Mouse (Mus musculus) 3134 (cell line): ENCODE results near the gene Ttll9.

Experiments
- DNase-seq: peaks from one replicate; pipeline ENCODE4 v3.0.0-alpha.2; 2011; ENCODE audit warnings: low spot score; ENCODE audit not compliant: insufficient read length; ENCODE audit errors: extremely low read depth

The Ttll9 gene

DNA sequence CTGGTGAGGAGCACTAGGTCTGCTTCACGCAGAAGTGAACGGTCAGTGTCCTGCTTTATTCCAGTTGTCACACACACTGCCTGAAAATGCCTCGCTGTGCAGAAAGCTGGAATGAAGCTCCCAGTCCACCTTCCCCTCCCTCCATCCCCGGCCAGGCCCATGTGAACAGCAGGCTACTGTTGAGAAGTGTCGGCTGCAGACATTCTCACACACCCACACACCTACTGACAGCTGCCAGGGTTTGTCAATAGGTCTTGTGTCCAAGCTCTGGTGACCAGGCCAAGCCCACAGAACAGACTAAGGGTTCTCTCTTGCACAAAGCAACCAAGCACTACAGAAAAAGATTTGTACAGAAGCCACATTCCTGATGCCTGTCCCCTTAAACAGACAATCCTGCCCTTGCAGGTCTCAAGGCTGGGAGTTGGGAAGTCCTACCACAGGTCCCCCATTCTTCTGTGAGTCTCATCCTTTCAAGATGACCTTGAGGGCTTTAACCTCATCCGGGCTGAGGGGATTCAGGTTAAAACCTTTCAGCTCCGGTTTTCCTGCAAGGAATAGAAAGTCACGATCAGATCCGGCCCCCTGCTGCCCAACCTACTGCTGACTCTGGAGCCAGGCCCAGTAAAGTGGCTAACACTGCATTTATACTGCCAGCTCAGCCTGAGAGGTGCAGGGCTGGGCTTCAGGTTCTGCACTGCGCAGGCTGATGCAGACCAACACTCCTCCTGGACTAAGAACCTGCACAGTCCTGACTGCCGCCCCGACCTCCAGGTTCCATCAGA, 47.1 kb downstream of the Ttll9 start:
- DNase-seq: no peak

DNA sequence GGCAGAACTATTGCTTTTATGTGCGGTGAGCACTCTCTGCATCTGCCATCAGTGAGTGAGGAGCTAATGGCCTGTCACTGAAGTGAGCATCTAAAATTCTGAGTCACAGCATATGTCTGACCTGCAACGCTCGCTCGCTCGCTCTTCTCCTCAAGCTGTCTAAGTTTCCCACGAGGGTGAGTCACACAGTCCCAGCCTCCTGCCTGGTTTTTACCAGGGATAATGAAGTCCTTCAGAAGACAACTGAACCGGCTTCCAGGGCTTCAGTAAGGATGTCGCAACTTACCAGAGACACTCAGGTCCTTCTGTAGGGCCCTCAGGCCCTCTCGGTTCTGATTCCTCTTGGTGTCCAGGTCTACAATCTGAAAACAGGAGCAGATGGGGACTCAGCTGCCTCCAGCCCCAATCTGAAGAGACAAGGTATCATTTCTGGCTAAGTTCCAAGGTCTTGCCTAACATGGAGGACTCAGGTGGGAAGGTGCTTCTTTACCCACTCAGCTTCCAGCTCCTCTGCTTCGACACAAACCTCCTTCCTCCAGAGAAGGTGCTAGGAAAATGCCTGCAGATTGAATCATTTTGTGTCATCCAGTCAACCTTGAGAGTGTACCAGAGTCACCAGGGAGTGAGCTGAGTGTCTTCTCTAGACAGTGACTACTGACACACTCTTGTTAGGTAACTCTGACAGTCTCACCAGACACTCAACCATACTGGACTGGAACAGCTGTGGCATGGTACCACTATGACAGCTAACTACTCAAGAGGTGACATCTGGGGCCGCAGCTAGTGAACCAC, 51.6 kb downstream of the Ttll9 start:
- peak; percentile 42 for DNase-seq

DNA sequence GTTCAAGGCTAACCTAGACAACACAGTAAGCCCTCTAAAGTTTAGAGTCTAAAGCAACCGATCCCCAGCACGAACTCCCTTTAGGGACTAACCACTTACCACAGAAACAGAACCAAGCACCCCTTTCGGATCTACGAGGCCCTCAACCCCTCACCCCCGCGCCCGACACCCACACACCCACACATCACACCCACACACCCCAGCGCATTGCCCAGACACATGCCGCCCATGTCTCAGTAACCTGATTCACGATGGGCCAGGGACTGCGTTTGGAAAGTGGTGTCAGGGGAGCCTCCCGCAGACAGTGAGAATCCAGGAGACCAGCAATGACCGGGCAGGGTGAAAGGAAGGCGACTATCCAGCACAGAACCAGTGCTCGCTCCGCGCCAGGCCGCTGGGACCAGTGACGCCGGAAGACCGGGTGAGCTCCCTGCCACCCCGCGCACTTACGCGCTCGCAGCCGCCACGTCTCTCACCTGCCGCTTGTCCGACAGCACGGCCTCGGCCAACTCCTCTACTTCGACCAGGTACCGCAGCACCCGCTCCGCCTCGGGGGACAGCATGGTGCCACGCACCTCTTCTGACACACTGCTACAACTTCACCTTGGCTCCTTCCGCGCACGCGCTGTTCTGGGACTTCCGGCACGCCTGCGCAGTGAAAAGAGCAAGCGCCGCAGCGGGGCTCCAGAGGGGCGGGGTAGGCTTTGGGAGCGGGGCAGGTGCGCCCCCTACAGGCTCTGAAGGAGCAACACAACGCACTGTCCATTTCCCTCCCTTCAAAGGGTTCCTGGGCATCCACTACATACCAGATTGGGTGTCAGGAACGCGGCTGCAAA, 52.7 kb downstream of the Ttll9 start, which contains the start of gene Pdrg1:
Gene Pdrg1 (minus strand): TSS at position 670 of the 836 bp plus-strand sequence.
- peak; percentile 92 for DNase-seq

DNA sequence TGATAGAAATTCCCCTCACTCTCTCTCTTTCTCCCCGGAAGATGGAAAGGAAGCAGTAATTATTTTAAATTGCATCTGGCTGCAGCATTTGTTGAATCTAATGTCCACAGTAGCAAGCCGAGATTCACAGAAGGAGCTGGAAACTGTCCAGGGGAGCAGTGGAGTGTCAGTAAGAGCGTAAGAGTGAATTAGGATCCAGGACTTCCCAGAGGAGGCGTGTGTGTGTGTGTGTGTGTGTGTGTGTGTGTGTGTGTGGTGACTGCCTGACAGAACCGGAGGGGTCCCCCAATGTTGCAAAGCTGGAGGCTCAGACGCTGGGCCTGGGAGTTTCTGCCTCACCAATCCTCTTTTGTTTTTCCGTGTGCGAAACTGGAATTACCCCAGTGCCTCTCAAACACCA, 53.5 kb downstream of the Ttll9 start:
- peak; percentile 27 for DNase-seq

DNA sequence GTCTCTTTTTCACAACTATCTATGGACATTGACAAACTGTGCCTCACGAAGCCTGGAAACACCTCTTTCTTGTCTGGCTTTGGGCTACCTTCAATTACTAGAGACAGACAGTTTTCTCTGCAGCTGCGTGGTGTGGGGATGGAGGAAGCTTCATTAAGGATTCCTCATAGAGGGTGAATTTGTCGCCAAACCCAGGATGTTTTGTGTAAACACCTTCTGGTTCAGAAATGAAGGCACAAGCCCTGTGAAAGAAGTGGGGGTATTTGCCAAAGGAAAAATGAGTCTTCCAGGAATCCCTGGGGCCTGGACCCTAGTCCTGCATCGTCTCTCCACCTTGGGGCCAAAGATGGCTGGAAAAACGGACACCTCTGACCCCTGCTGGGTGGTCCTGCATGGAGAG, 54.5 kb downstream of the Ttll9 start:
- DNase-seq: no peak

DNA sequence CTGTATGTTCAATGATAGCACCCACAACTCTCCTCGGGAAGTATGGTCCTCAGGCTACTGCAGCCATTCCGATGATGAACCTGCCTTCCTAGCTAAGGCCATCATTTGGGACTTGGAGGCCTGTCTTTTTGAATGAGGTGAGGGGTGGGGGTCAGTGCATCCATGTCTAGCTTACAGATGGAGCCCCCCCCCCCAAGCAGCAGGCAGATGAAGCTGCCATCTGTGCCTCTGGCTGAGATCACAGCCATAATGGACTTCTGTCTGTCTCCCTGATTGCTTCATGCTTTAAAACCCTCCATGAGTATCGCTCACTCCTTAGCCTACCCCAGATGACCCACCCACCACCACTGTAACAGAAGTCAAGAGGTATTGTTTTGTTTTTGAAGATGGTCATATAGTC, 57.1 kb downstream of the Ttll9 start:
- DNase-seq: no peak

DNA sequence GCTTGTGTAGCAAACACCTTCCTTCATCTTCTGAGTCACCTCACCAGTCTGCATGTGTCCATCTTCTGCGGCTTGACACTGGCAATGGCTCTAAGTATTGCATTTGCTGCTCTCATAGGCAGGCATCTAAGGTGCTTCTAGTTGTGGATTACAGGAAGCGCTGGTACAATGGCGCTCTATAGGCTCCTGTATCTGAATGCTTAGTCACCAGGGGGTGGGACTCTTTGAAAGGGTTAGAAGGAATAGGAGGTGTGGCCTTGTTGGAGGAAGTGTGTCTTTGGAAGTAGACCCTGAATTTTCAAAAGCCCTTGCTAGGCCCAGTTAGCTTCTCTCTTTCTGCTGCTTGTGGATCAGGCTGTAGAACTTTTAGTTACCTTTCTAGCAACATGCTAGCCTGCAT, 58.9 kb downstream of the Ttll9 start:
- DNase-seq: peak; percentile 40

DNA sequence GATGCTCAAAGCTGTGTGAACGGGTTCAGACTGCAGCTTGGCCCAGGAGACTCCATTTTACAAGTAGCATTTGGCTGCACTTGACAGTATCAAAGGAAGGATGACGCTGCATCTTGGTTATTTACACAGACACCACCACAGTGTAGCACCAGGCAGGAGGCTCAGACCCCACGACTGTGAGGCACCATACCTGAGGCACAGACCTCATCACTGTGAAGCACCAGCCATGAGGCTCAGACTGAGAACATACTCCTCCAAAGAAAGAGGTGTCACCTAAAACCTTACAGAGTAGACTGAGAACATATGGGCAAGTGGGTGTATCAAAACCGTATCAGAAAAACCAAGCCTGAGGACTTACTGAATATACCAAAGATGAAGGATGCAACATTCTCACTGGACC, 60.6 kb downstream of the Ttll9 start:
- DNase-seq: no peak

DNA sequence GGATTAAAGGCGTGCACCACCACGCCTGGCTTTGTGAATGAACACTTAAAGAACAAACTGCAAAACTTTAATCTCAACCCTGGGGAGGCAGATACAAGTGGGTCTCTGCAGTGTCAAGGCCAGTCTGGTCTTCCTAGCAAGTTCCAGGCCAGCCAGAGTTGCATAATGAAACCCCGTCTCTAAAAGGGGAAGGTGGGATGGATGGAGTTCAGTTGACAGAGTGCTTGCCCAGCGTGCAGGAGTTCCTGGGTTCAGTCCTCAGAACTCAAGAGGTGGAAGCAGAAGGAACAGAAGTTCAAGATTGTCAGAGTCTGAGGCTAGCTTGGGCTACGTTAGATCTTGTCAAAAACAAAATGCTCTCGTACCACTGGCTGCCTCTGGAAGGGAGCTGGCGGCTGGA, 63.8 kb downstream of the Ttll9 start:
- DNase-seq: no peak

DNA sequence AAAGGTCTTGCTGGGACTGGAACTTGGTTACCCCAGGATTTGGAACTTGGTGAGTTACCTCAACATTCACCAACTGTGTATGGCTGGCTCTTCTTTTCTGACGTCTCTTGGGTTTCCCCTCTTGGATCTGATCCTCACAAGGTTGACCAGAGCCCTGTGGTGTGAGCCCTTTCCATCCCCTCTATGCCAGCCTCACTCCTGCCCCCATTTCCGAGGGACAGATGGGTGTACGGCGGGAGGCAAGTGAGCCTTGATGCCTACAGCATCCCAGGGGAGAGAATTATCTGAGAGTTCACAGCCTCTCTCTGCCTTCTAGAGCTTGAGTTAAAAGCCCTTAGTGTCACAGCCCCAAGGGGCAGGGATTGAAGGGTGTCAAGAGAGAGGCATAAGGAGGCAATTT, 65.2 kb downstream of the Ttll9 start:
- no peak for DNase-seq

DNA sequence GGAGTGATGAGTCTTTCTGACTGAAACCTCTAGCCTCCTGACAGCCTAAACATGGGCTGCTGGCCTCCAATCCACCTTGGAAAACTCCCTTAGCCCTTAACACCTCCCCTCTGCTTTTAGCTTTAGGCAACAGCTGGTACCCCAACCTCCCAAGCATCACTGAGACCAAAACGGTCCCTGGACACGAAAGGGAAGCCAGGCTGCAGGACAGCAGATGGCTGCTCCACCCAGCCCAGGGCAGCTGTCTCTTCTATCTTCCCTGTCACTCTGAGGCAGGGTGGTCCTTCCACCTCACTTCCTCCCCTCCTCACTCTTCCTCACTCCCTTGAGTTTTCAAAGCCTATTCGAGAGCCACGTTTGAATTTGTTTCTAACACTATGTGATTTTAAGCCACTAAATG, 68.1 kb downstream of the Ttll9 start:
- DNase-seq: no peak

DNA sequence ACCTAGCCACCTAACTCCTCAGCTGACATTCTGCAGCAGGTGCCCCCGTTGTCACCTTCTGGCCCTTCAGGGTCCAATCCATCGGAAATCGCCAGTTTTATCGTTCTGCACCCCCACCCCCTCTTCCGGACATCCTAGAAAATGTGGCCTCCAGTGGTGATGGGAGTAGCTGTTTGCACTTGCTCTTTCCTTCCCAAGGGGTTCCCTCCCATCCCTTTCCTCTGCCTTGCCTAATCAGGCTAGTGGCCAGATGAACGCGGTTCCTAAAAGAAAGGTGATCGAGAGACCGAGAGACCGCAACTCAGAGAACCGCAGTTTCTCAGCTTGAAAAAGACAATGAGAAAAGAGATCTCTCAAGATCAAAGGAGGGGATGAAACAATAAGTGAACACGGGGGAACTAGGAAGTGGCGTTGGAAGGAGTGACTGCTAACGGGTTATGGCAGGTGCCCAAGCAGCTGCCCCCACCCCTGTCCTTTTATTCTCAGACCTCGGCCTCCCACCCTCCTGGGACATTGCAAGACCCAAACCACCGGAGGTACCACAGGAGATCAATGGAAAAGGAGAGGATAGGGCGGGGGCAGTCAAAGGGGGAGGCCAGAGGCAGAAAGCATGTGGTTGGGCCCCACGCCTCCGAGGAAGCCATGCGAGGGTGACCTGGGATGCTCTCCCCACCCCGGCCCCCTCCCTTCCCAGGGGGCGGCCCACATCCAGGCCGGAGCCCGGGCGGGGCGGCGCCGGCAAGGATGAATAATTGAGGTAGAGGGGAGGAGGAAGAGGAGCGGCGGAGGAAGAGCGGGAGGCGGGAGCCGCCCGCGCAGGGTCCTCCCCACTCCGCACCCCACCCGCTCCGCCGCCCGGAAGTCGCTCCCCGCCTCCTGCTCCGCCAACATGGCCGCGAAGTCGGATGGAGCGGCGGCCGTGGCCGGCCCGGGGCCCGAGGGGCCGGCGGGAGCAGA, 69.1 kb downstream of the Ttll9 start, which contains the start of gene Xkr7:
Gene Xkr7 (plus strand): TSS at position 727 of the 957 bp plus-strand sequence.
- DNase-seq: no peak

DNA sequence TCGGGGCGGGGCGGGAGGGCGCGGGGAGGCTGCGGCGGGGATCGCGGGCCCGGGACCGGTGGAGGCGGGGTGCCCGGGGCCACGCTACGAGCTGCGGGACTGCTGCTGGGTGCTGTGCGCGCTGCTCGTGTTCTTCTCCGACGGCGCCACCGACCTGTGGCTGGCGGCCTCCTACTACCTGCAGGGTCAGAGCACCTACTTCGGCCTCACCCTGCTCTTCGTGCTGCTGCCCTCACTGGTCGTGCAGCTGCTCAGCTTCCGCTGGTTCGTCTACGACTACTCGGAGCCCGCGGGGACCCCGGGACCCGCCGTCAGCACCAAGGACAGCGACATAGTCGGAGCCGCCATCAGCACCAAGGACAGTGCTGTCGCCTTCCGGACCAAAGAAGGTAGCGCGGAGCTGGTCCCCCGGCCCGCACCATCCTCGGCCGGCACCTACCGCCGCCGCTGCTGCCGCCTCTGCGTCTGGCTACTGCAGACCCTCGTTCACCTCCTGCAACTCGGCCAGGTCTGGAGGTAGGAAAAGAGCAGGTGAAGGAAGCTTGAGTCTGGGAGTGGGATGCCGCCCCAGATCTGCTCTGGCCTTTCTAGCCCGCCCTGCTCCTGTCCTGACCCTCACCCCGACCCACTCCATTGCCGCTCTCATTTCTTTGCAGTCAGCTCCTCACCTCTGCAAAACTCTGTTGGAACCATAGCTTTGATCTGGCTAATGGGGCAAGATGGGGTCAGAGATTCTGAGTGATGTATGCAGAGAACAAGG, 70.0 kb downstream of the Ttll9 start:
- DNase-seq: peak; percentile 28

DNA sequence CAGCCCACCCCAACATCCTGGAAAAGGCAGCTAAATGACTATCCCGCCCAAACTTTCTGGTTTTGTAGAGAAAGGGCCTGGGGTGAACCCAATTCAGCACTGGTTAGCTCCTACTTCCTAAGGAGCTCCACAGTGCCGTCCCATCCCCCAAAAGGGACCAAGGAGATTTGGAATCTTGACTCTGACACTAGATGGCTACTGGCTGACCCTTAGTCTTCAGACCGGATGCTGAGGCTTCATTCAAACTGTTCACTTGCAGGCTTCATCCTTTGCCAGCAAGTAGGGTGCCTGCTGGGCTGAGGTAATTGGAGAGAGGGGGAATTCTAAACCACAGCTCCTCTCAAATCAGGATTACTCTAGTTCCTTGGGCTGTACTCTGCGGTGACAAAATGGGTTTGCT, 70.7 kb downstream of the Ttll9 start:
- DNase-seq: no peak

DNA sequence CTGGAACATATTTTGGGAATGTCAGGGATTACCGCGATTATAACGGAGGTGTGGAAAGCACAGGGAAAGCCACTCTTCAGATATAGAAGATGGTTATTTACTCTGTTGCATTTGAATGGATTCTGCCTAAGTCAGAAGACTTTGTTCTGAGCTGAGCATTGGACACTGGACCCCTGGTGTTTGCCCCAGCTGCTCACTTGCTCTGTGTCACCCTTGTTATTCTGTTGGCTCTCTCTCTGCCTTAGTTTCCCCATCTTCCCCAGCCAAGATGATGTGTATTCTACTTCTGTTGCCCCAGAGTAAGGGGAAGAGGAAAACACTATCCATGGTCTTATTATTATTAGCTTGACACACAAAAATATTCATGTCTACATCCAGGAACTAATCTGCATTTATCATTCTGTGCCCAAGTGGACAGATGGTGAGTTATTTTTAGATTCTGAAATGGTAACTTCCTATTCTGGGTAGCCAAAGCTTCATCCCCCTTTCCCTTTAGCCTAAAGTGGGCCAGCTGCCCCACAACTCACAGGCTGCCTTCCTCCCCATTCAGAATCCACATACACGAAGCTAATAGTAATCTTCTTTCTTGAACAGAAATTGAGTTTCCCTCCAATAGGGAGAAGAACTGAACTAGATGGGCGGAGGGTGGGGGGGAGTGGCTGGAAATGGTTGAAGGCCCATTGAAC, 71.4 kb downstream of the Ttll9 start:
- no peak for DNase-seq

DNA sequence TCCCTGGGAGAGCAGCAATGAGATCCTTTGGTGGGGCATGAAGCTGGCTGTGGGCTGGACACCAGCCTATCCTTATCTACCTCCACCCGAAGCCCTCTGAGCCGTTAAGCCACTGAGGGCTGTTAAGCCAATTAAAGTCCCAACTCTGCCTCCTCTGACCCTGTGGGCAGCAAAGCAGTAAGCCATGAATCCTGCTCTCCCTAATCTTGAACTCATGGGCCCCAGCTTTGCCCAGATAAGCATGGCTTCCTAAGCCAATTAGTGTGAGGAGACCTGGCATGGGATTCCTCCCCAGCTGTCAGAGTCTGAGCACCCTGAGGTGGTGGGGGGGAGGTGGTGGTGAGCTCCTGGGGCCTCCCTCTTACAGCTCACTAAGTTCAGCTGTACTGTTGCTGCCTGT, 74.4 kb downstream of the Ttll9 start:
- no peak for DNase-seq

DNA sequence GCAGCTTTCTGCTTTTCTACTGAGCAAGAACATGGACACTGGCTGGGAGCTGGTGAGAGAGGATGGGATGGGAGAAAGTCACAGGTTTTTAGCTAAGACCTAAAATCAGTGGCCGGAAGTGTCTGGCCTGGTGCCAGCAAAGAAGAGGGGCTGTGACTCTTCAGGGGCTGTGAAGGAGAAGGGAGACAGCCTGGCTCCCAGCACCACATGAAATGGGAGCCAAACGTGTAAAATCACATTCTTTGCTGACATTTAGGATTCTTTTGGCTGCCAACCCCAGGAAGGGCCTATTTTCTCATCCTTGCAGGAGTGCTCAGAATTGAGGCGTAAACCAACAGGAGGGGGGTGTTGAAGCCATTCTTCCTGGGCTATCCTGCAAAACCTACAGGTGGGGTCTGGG, 81.6 kb downstream of the Ttll9 start:
- DNase-seq: no peak

DNA sequence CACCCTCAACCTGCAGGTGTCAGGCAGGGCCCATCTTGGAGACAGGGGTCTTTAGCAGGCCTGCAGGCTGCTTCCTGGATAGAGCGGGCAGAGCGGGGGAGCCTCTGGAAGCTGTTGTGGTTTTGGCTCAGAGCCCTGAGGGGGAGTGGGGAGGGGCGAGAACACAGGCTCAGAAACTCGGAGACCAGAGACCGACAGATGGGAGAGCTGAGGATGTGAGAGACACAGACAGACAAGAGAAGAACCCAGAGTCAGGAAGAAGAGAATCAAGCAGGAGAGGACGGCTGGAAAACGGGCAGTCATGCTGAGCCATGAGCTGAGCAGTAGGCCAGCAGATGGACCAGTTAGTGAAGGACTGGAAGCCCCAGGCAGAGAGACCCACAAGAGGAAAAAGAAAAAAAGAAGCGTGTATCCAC, 83.6 kb downstream of the Ttll9 start:
- no peak for DNase-seq
